Mouse (Mus musculus) layer of hippocampus, postnatal 10 days (tissue): ENCODE data around the gene Olfr588-ps1. TPM values are rescaled to one million over a fixed set of nuclear protein-coding genes. Genes with fewer than 3 reads are reported as not detected.
"Not testable (repeated sequence)": the region's sequence is repeated elsewhere in the genome, so short reads cannot be mapped to it uniquely, and the experiment has no call there.

Source experiments
- DNase-seq, 2 experiments: peaks; one replicate each; pipeline ENCODE4 v3.0.0; 2021; ENCODE audit warnings: low spot score in 2 of 2
- long read RNA-seq: library from polyadenylated mRNA; stranded (forward); transcript quantifications from one replicate; pipeline ENCODE4 v2.0.0, GENCODE M21; 2023
- total RNA-seq, 2 experiments: library from RNA; stranded (reverse); gene quantifications; 2 replicates each; pipeline ENCODE4 v1.2.3; 2021

Olfr588-ps1 gene
- total RNA-seq, result not detected
- long read RNA-seq, result 0 reads

DNA sequence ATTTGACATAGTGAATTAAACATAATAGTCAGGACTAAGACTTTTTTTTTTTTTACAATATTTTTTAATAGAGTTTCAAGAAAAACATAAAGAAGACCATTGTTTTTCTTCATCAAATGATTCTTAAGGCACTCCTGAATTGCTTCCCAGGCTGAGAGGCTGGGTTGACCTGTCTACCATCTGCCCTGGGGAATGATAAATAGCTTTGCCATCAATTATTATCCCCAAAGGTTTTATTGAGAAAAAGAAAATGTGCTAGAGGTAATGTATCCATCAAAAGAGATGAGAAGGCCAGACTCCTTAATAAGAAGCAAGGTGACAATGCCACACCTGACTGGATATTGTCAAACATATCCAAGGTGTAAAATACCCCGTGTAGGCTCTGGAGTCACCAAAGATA, at the start of gene Olfr588-ps1:
Olfr588-ps1 (plus strand) TSS at position 301 of the 400 bp plus-strand sequence.
- DNase-seq, result no peak

GRCm38 (mm10) chr7:103097420-103097819, 43.3 kb upstream of the Olfr588-ps1 start, which contains the start of gene Olfr585:
Gene Olfr585 (plus strand): TSS chr7:103097720.
- DNase-seq, result no peak

DNA sequence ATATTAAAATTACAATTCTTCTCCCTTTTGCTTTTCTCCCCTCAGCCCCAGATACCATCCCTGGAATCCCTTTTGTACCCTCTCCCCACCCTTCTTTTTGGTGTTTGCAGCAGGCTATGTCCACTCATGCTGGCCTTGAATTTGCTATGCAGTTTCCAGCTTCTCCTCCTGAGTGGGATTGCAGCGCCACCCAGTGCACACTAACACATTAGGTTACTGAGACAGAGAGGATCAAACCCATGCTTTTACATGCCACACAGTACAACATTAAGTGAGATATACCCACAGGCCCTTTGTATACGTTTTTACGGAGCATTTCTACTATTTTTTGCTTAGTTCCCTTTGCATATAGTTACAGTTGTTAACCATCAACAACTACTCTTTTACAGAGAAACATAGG, 21.3 kb upstream of the Olfr588-ps1 start:
- peak in 1 of 2 experiments; percentile 10 for DNase-seq

DNA sequence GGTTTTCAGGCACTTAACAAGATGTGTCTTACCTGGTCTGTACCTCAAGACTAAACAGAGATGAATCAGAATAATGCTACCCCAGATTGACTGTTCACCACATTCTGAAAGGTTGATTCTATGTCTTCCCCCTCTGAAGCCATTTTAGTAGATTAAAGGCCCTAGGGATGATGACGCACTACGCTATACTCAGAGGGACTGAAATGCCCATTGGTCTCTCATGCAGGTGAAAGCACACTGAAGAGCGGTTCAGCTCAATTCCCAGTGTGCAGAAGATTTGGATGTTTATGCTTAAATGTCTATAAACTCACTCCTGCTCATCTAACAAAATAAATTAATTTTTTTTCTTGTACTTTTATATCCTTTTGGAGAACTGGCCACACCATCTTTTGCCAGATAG, 15.1 kb upstream of the Olfr588-ps1 start, which contains the start of gene Olfr586:
Olfr586 (minus strand) TSS at position 101 of the 400 bp plus-strand sequence.
- no peak for DNase-seq

DNA sequence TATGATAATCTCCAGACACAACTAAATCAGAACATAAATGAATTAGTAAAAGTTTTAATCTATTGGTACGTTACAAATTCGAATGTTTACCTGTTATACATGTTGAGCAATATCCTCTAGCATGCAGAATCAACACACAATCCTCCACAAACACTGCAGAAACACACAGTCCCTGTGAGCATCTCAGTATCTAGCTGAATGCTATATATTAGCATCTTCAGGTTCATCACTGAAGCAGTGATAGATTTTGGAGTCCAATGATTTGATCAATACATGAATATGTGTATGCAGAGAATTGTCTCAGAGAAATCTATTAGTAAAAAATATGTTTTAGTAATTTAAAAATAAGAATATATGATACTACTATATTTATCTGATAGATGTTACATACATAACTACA, 15.6 kb downstream of the Olfr588-ps1 start, which contains the start of gene Olfr589:
Olfr589 (minus strand) TSS at position 101 of the 400 bp plus-strand sequence.
- DNase-seq, result no peak

DNA sequence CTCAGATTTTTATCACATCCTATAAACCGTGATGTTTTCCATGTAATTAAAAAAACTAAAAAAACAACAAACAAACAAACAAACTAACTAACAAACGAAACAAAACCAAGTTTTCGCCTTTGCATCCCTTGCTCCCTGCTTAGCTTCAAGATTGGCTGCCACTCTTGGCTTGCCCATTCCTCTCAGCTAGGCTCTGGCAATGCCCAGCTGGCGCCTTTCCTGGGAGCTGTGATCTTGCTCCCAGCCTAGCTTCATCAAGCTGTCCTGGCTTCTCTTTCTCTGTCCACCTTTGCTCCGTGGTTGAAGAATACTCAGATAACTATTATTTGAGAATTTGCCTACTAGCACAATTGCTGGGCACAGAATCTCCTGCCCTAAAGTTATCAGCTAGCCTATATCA, 29.0 kb downstream of the Olfr588-ps1 start:
- no peak for DNase-seq

- DNase-seq, result no peak
Observed at GRCm38 (mm10) chr7:103178240-103178639, 37.6 kb downstream of the Olfr588-ps1 start, which contains the start of gene Olfr591. Gene Olfr591 (minus strand): TSS chr7:103178340.

GRCm38 (mm10) chr7:103184503-103184902, 43.8 kb downstream of the Olfr588-ps1 start, which contains the start of gene Olfr592:
Gene Olfr592 (plus strand): TSS chr7:103184803.
- not testable (repeated sequence) for DNase-seq

Other genes with a start within 250 kb of the Olfr588-ps1 start
- gene Olfr569, start 250.0 kb upstream of the Olfr588-ps1 start, total RNA-seq, result not detected
- gene Olfr570, start 246.3 kb upstream of the Olfr588-ps1 start, total RNA-seq, result not detected
- not detected for gene Olfr571, start 223.3 kb upstream of the Olfr588-ps1 start, total RNA-seq
- not detected for gene Olfr572, start 216.5 kb upstream of the Olfr588-ps1 start, total RNA-seq
- gene Olfr573-ps1, start 198.3 kb upstream of the Olfr588-ps1 start, total RNA-seq, result not detected
- not detected for gene Olfr574, start 192.4 kb upstream of the Olfr588-ps1 start, total RNA-seq
- not detected for gene Olfr575, start 182.1 kb upstream of the Olfr588-ps1 start, total RNA-seq
- not detected for gene Olfr576, start 178.2 kb upstream of the Olfr588-ps1 start, total RNA-seq
- not detected for gene Olfr577, start 164.9 kb upstream of the Olfr588-ps1 start, total RNA-seq
- gene Olfr578, start 151.6 kb upstream of the Olfr588-ps1 start, total RNA-seq, result not detected
- not detected for gene Olfr582, start 102.9 kb upstream of the Olfr588-ps1 start, total RNA-seq
- not detected for gene Olfr583, start 89.6 kb upstream of the Olfr588-ps1 start, total RNA-seq
- not detected for gene Olfr584, start 59.0 kb upstream of the Olfr588-ps1 start, total RNA-seq
- gene Olfr585, start 43.2 kb upstream of the Olfr588-ps1 start, total RNA-seq, result not detected
- not detected for gene Olfr586, start 15.2 kb upstream of the Olfr588-ps1 start, total RNA-seq
- gene Olfr589, start 15.5 kb downstream of the Olfr588-ps1 start, total RNA-seq, result not detected
- not detected for gene Olfr591, start 37.5 kb downstream of the Olfr588-ps1 start, total RNA-seq
- gene Olfr592, start 43.9 kb downstream of the Olfr588-ps1 start, total RNA-seq, result not detected
- not detected for gene Olfr593, start 71.0 kb downstream of the Olfr588-ps1 start, total RNA-seq
- not detected for gene Olfr594, start 76.1 kb downstream of the Olfr588-ps1 start, total RNA-seq
- not detected for gene Usp17ld, start 111.6 kb downstream of the Olfr588-ps1 start, total RNA-seq
- not detected for gene Olfr596, start 164.8 kb downstream of the Olfr588-ps1 start, total RNA-seq
- gene Olfr597, start 175.4 kb downstream of the Olfr588-ps1 start, total RNA-seq, result not detected
- not detected for gene Olfr598, start 182.7 kb downstream of the Olfr588-ps1 start, total RNA-seq
- not detected for gene Olfr599, start 195.0 kb downstream of the Olfr588-ps1 start, total RNA-seq
- not detected for gene Olfr600, start 208.8 kb downstream of the Olfr588-ps1 start, total RNA-seq
- not detected for gene Olfr601, start 221.8 kb downstream of the Olfr588-ps1 start, total RNA-seq
- not detected for gene Olfr603, start 245.3 kb downstream of the Olfr588-ps1 start, total RNA-seq